Mouse (Mus musculus): ENCODE results near the gene Pacsin2. TPM values are rescaled to one million over a fixed set of nuclear protein-coding genes. Genes with fewer than 3 reads are reported as not detected.

The Pacsin2 gene
- total RNA-seq, 2 experiments from 2014 or later: 232 to 280 TPM

- DNase-seq: no peak
Measured at GRCm38 (mm10) chr15:83328952-83329351, 135.5 kb downstream of the Pacsin2 start.

Other genes with a start within 250 kb of the Pacsin2 start
- gene A4galt, start 212.8 kb downstream of the Pacsin2 start, total RNA-seq (2021): 1 to 10 TPM; 7.0 to 7.2 TPM
- gene Arfgap3, start 114.4 kb downstream of the Pacsin2 start, total RNA-seq (2021): 10 to 100 TPM in 1 of 2 experiments, 1 to 10 TPM in 1; 10.0 to 12.1 TPM
- gene Ttll1, start 46.3 kb upstream of the Pacsin2 start, total RNA-seq (2021): 10 to 100 TPM; 60.1 TPM
- gene Bik, start 62.3 kb upstream of the Pacsin2 start, total RNA-seq (2021): 1 to 10 TPM; 5.7 to 6.5 TPM
- gene Tspo, start 99.0 kb upstream of the Pacsin2 start, total RNA-seq (2021): 10 to 100 TPM; 66.2 to 75.9 TPM
- 10 to 100 TPM; 45.0 to 47.3 TPM for gene Mcat, start 99.2 kb upstream of the Pacsin2 start, total RNA-seq (2021)
- gene Ttll12, start 130.6 kb upstream of the Pacsin2 start, total RNA-seq (2021): 1 to 10 TPM; 6.0 TPM